Mouse (Mus musculus) adrenal gland, postnatal 25 days (tissue): ENCODE measurements around the gene Ciita. TPM values are rescaled to one million over a fixed set of nuclear protein-coding genes. Genes with fewer than 3 reads are reported as not detected.

ENCODE experiments used
- DNase-seq: peaks from one replicate; pipeline ENCODE4 v3.0.0; 2021; ENCODE audit warnings: mixed read lengths
- total RNA-seq: library from RNA; stranded (reverse); gene quantifications from 2 replicates; pipeline ENCODE4 v1.2.3, GENCODE M21; 2021

The Ciita gene
- total RNA-seq, 1 experiment from 2014 or later: 0.39 TPM

GRCm38 (mm10) chr16:10553858-10554257, 74.0 kb downstream of the Ciita start:
- no peak for DNase-seq

- no peak for DNase-seq
These were observed 80.1 kb downstream of the Ciita start for GRCm38 (mm10) chr16:10559991-10560390.

GRCm38 (mm10) chr16:10565278-10565885, 85.5 kb downstream of the Ciita start:
- DNase-seq: peak; percentile 63

DNA sequence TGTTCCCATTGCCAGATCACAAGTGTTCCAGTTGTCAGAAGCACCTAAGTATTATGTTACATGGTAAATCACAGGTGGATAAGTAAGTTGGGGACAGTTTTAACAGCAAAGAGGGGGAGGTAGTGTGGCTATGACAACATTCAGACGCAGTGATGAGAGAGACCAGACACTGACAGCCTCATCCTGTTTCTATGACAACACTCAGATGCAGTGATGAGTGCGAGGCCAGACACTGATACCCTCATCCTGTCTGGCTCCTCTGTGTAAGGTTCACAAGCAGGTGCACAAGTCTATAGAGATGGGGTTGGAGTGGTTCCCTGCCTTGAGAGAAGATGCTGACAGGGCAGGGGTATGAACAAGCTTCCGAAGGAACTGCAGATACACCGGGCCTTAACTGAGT, 87.3 kb downstream of the Ciita start:
- no peak for DNase-seq

- no peak for DNase-seq
These were observed 90.0 kb downstream of the Ciita start for GRCm38 (mm10) chr16:10569809-10570395.

DNA sequence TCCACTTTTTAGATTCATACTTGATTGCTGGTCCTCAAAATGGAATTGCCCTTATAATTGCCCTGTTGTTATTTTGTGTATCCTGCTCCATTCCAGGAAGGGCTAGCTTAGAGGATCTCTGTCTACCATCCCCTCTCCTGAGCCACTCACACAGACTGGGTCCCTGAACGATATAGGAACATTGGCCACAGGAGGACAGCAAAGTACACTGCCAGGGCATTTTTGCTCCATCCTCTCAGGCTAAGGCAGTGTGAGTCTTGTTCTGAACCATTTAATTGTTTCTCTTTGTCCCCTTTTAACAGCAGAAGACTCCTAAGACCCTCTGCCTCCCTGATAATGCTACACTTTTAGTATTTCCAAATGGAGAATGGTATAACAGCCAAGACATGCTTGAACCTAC, 90.8 kb downstream of the Ciita start:
- peak; percentile 63 for DNase-seq

GRCm38 (mm10) chr16:10571820-10572219, 92.0 kb downstream of the Ciita start:
- no peak for DNase-seq

DNA sequence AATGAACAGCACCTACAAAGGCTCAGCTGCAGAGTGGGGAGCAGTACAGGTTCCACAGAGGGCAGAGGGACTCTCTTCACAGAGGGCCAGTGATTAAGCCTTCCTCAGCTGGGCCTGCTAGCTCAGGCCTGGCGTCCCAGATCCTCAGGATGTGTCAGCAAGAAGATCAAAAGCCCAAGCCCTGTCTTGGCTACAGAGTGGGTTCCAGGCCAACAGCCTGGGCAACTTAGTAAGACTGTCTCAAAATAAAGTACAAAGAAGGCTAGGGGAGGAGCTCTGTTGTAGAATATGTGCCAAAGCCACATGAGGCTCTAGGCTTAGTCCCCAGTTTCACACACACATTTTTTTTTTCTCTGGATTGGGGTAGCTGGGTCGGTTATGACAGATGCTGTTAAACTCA, 95.1 kb downstream of the Ciita start:
- DNase-seq: no peak

DNA sequence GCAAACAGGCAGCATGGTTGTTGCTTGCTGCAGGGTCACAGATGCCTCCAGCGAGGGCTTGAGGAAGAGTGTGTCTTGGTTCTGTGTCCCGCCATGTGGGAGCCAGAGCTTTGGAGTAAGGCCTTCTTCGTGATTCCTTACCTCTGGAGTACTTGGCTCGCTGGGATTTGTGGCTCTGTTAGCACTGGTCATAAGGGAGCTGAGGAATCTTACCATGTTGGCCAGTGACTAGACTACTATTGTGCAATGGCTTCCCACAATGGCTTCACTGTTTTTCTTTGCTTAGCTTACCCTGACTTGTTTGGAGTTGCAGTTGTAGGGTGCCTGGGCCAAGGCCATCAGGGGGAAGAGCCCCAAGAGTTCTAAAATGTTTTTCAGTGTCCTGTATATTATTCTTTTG, 96.1 kb downstream of the Ciita start:
- no peak for DNase-seq

GRCm38 (mm10) chr16:10577548-10577947, 97.7 kb downstream of the Ciita start:
- DNase-seq: peak; percentile 23

Other genes with a start within 250 kb of the Ciita start
- 4.3 and 4.7 TPM in 2 replicates for gene Emp2, start 166.1 kb upstream of the Ciita start, total RNA-seq
- gene Tekt5, start 84.6 kb upstream of the Ciita start, total RNA-seq: not detected in 2 replicates
- 28.0 and 28.2 TPM in 2 replicates for gene Nubp1, start 68.1 kb upstream of the Ciita start, total RNA-seq
- gene Tvp23a, start 32.7 kb upstream of the Ciita start, total RNA-seq: 1.3 and 2.5 TPM in 2 replicates
- 17.8 and 21.8 TPM in 2 replicates for gene Dexi, start 63.0 kb downstream of the Ciita start, total RNA-seq
- 42.7 and 44.2 TPM in 2 replicates for gene Clec16a, start 65.3 kb downstream of the Ciita start, total RNA-seq